Mouse (Mus musculus) CD4-positive, CD25-positive, alpha-beta regulatory T cell, adult 4 months (primary cell): Measurements from ENCODE around the gene Tmem273. TPM values are rescaled to one million over a fixed set of nuclear protein-coding genes. Genes with fewer than 3 reads are reported as not detected.
A peak's percentile ranks its signal among the peaks of the same experiment; 100 is the strongest.

Source experiments
- ATAC-seq: one replicate; pipeline ENCODE4 v1.8.0; 2017
- polyA plus RNA-seq, 2 experiments: library from polyadenylated mRNA; unstranded; fragments of 100-300 nt; shearing (Covaris generic); gene quantifications; one replicate each; pipeline ENCODE4 v1.2.1; 2017

The Tmem273 gene
- 1 to 10 TPM; 3.7 to 4.9 TPM for polyA plus RNA-seq

- ATAC-seq, result no peak
Observed at GRCm38 (mm10) chr14:32785556-32786130, at the start of gene Tmem273. Gene Tmem273, plus strand, starts transcription at chr14:32785963.

- no peak for ATAC-seq
Observed at GRCm38 (mm10) chr14:32736561-32736960, 49.2 kb upstream of the Tmem273 start.

GRCm38 (mm10) chr14:32738586-32738985 lies 47.2 kb upstream of the Tmem273 start:
- no peak for ATAC-seq

- ATAC-seq, result no peak
Observed at GRCm38 (mm10) chr14:32748519-32748918, 37.2 kb upstream of the Tmem273 start.

GRCm38 (mm10) chr14:32750727-32751126 lies 35.0 kb upstream of the Tmem273 start:
- no peak for ATAC-seq

- ATAC-seq, result no peak
Observed at GRCm38 (mm10) chr14:32754286-32754685, 31.5 kb upstream of the Tmem273 start.

GRCm38 (mm10) chr14:32762177-32762576 lies 23.6 kb upstream of the Tmem273 start:
- no peak for ATAC-seq

GRCm38 (mm10) chr14:32770563-32770962 lies 15.2 kb upstream of the Tmem273 start:
- ATAC-seq, result no peak

GRCm38 (mm10) chr14:32772085-32772484 lies 13.7 kb upstream of the Tmem273 start:
- ATAC-seq, result no peak

- ATAC-seq, result no peak
Observed at GRCm38 (mm10) chr14:32772791-32773190, 13.0 kb upstream of the Tmem273 start.

GRCm38 (mm10) chr14:32773456-32773855 lies 12.3 kb upstream of the Tmem273 start:
- no peak for ATAC-seq

GRCm38 (mm10) chr14:32776077-32776476 lies 9.7 kb upstream of the Tmem273 start:
- no peak for ATAC-seq

GRCm38 (mm10) chr14:32778362-32778761 lies 7.4 kb upstream of the Tmem273 start:
- no peak for ATAC-seq

GRCm38 (mm10) chr14:32782866-32783265 lies 2.9 kb upstream of the Tmem273 start:
- no peak for ATAC-seq

GRCm38 (mm10) chr14:32784130-32784747 lies 1.5 kb upstream of the Tmem273 start:
- peak; percentile 80 for ATAC-seq

- peak; percentile 24 for ATAC-seq
Observed at GRCm38 (mm10) chr14:32784748-32785134, 1.0 kb upstream of the Tmem273 start.

- no peak for ATAC-seq
Observed at GRCm38 (mm10) chr14:32787691-32788090, 1.9 kb downstream of the Tmem273 start.

- no peak for ATAC-seq
Observed at GRCm38 (mm10) chr14:32796375-32796774, 10.6 kb downstream of the Tmem273 start.

- ATAC-seq, result no peak
Observed at GRCm38 (mm10) chr14:32797803-32798202, 12.0 kb downstream of the Tmem273 start.

GRCm38 (mm10) chr14:32798355-32798754 lies 12.6 kb downstream of the Tmem273 start:
- ATAC-seq, result peak; percentile 49

- ATAC-seq, result no peak
Observed at GRCm38 (mm10) chr14:32800048-32800447, 14.3 kb downstream of the Tmem273 start.

GRCm38 (mm10) chr14:32801016-32801661 lies 15.4 kb downstream of the Tmem273 start:
- ATAC-seq, result no peak

- ATAC-seq, result no peak
Observed at GRCm38 (mm10) chr14:32801662-32802024, 15.9 kb downstream of the Tmem273 start.

- ATAC-seq, result no peak
Observed at GRCm38 (mm10) chr14:32810111-32810510, 24.3 kb downstream of the Tmem273 start.
